Mouse (Mus musculus): ENCODE measurements at regions not wholly inside any gene's neighbourhood (a gene's known extent, or its start where the extent isn't known, plus 50 kb on each side); places are given as distances from the start of the nearest gene placed in this dataset.

GRCm38 (mm10) chr2:117902837-117903236, 208.8 kb upstream of the Thbs1 start:
- intact Hi-C loops (cut with DNase I): no loop called here

- intact Hi-C loops (cut with DNase I): no loop called here
Measured at GRCm38 (mm10) chr2:117903705-117904104, 208.0 kb upstream of the Thbs1 start.

- intact Hi-C loops (cut with DNase I): no loop called here
Measured at GRCm38 (mm10) chr2:117906509-117906908, 205.2 kb upstream of the Thbs1 start.

GRCm38 (mm10) chr2:117910781-117911180, 200.9 kb upstream of the Thbs1 start:
- intact Hi-C loops (cut with DNase I): no loop called here

GRCm38 (mm10) chr2:117912722-117913121, 199.0 kb upstream of the Thbs1 start:
- intact Hi-C loops (cut with DNase I): no loop called here

GRCm38 (mm10) chr2:117913846-117914245, 197.8 kb upstream of the Thbs1 start:
- intact Hi-C loops (cut with DNase I): no loop called here

- intact Hi-C loops (cut with DNase I): no loop called here
Measured at GRCm38 (mm10) chr2:117915821-117916220, 195.9 kb upstream of the Thbs1 start.

GRCm38 (mm10) chr2:117917181-117917580, 194.5 kb upstream of the Thbs1 start:
- intact Hi-C loops (cut with DNase I): no loop called here

GRCm38 (mm10) chr2:117924877-117925276, 186.8 kb upstream of the Thbs1 start:
- intact Hi-C loops (cut with DNase I): no loop called here

- intact Hi-C loops (cut with DNase I): no loop called here
Measured at GRCm38 (mm10) chr2:117925412-117925811, 186.3 kb upstream of the Thbs1 start.

- intact Hi-C loops (cut with DNase I): no loop called here
Measured at GRCm38 (mm10) chr2:117928062-117928461, 183.6 kb upstream of the Thbs1 start.

GRCm38 (mm10) chr2:117929586-117929985, 182.1 kb upstream of the Thbs1 start:
- intact Hi-C loops (cut with DNase I): no loop called here

- intact Hi-C loops (cut with DNase I): no loop called here
Measured at GRCm38 (mm10) chr2:117930895-117931537, 180.7 kb upstream of the Thbs1 start.

- intact Hi-C loops (cut with DNase I): no loop called here
Measured at GRCm38 (mm10) chr2:117936590-117936989, 175.1 kb upstream of the Thbs1 start.

GRCm38 (mm10) chr2:117938283-117939049, 173.2 kb upstream of the Thbs1 start:
- intact Hi-C loops (cut with DNase I): no loop called here

GRCm38 (mm10) chr2:117941517-117942096, 170.1 kb upstream of the Thbs1 start:
- intact Hi-C loops (cut with DNase I): no loop called here

- intact Hi-C loops (cut with DNase I): no loop called here
Measured at GRCm38 (mm10) chr2:117943666-117944065, 168.0 kb upstream of the Thbs1 start.

- intact Hi-C loops (cut with DNase I): no loop called here
Measured at GRCm38 (mm10) chr2:117944325-117944724, 167.4 kb upstream of the Thbs1 start.

- intact Hi-C loops (cut with DNase I): no loop called here
Measured at GRCm38 (mm10) chr2:117944942-117945341, 166.7 kb upstream of the Thbs1 start.

- intact Hi-C loops (cut with DNase I): no loop called here
Measured at GRCm38 (mm10) chr2:117950431-117951336, 161.0 kb upstream of the Thbs1 start.

GRCm38 (mm10) chr2:117951337-117951718, 160.3 kb upstream of the Thbs1 start:
- intact Hi-C loops (cut with DNase I): no loop called here

Measured in adrenal gland (tissue).